Mouse (Mus musculus): ENCODE measurements around the gene Eml4.

GRCm38 (mm10) chr17:83301433-83301832 is 49.3 kb upstream of the Eml4 start:
- TF ChIP-seq GATA1 (IDR thresholded peaks at IDR 0.05; ENCODE audit: borderline replicate concordance, low read length) (no peak), FLI1 (IDR thresholded peaks at IDR 0.05; ENCODE audit: low read length) (no peak)

Data from megakaryocyte, embryonic 14.5 days (primary cell).